Comparison of ENCODE assay signal across 8 mouse cellular contexts in the genomic region with DNA sequence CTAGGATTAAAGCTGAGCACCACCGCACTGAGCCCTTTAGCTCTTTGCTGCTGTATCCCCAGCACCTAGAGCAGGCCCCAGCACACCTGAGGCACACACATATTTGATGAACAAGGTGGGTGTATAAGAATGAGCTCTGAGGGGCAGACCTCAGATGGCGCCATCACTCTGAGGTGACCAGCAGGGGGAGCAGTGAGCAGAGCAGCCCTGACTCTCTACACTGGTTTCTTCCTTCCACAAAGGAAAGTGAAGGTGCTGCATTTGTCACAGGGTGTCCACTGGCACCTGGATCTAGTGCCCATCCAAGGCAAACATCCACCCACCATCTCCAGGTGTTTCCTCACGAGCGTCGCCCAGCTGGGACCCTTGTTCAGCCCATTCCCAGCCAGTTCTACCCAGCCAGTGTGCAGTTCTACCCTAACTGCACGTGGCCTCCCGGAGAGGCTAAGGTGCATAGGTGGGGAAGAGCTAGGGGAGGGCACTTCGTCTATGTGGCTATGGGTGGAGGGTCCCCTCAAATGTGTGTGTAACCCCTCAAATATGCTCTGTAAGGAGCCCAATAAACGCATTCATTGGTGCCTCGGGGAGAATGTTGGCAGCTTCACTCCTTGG. TPM values are rescaled to one million over a fixed set of nuclear protein-coding genes. Genes with fewer than 3 reads are reported as not detected.
A peak's percentile ranks its signal among the peaks of the same experiment; 100 is the strongest.
DNase-seq lines count a peak whose midpoint lies in the region; ATAC-seq and TF ChIP-seq lines count a peak whose summit lies in the region.

No protein-coding gene starts in this region.

- no peaks in the 10 kb centered on the region for H3K9me3 ChIP-seq in G1E (replicated peaks)
- no peaks in the 10 kb centered on the region for H3K9me3 ChIP-seq in limb, embryonic 13.5 days
- no peaks in the 10 kb centered on the region for H3K9me3 ChIP-seq in neural tube, embryonic 11.5 days (ENCODE audit: control insufficient read depth, low read length)

- H3K36me3 ChIP-seq in kidney, adult 2 months (ENCODE audit: control insufficient read depth, insufficient read depth, low read length): no peaks in the 10 kb centered on the region
- H3K36me3 ChIP-seq in G1E (replicated peaks): no peaks in the 10 kb centered on the region
- H3K36me3 ChIP-seq in limb, embryonic 13.5 days: no peaks in the 10 kb centered on the region
- no peaks in the 10 kb centered on the region for H3K36me3 ChIP-seq in neural tube, embryonic 11.5 days (ENCODE audit: control insufficient read depth, insufficient read depth, low read length)

- no peak overlapping the region for H3K4me3 ChIP-seq in kidney, adult 2 months (ENCODE audit: insufficient read depth, low read depth, low read length)
- no peak overlapping the region for H3K4me3 ChIP-seq in G1E (ENCODE audit: low read depth, low read length)
- no peak overlapping the region for H3K4me3 ChIP-seq in cortical plate, adult 2 months (ENCODE audit: insufficient read depth, low read length)
- no peak overlapping the region for H3K4me3 ChIP-seq in limb, embryonic 13.5 days
- no peak overlapping the region for H3K4me3 ChIP-seq in neural tube, embryonic 11.5 days (ENCODE audit: low read depth, low read length)

- TF ChIP-seq POLR2A in kidney, adult 2 months (IDR thresholded peaks at IDR 0.05; ENCODE audit: low read depth, low read length): no peak
- TF ChIP-seq POLR2A in cortical plate, adult 2 months (IDR thresholded peaks at IDR 0.05; ENCODE audit: extremely low read depth, insufficient read depth, low read length): no peak

- H3K9ac ChIP-seq in limb, embryonic 13.5 days: no peak overlapping the region
- no peak overlapping the region for H3K9ac ChIP-seq in neural tube, embryonic 11.5 days (ENCODE audit: low read length)

- no peak overlapping the region for H3K27ac ChIP-seq in kidney, adult 2 months (ENCODE audit: insufficient read depth, low read depth, low read length)
- H3K27ac ChIP-seq in cortical plate, adult 2 months (ENCODE audit: insufficient read depth, low read length): no peak overlapping the region
- no peak overlapping the region for H3K27ac ChIP-seq in limb, embryonic 13.5 days
- H3K27ac ChIP-seq in neural tube, embryonic 11.5 days (ENCODE audit: low read depth, low read length): no peak overlapping the region

- peak; percentile 53 for DNase-seq in kidney, adult 2 months
- DNase-seq in kidney, adult 8-10 months: no peak
- peak; percentile 38 for DNase-seq in G1E (ENCODE audit: low spot score)
- peak; percentile 76 for DNase-seq in heart, postnatal 4 days
- peak; percentile 72 for DNase-seq in neural tube, embryonic 11.5 days (ENCODE audit: low spot score)
- DNase-seq in right cerebral cortex, postnatal 36 days (ENCODE audit: low spot score in 2 of 2): no peak

- no peak overlapping the region for H3K4me2 ChIP-seq in limb, embryonic 13.5 days (replicated peaks)
- no peak overlapping the region for H3K4me2 ChIP-seq in neural tube, embryonic 11.5 days (ENCODE audit: low read depth)

- no peaks in the 10 kb centered on the region for H3K27me3 ChIP-seq in kidney, adult 2 months (replicated peaks; ENCODE audit: control insufficient read depth, insufficient read depth, low read length)
- H3K27me3 ChIP-seq in G1E (ENCODE audit: insufficient read depth, low read length): peaks cover 33% of the 10 kb centered on the region
- H3K27me3 ChIP-seq in limb, embryonic 13.5 days: no peaks in the 10 kb centered on the region
- no peaks in the 10 kb centered on the region for H3K27me3 ChIP-seq in neural tube, embryonic 11.5 days (ENCODE audit: control insufficient read depth, insufficient read depth, low read length)

- ATAC-seq in G1E (ENCODE audit: extremely low read depth, insufficient number of reproducible peaks, low FRiP score, poor library complexity, severe bottlenecking): no peak
- ATAC-seq in limb, embryonic 13.5 days (ENCODE audit: low FRiP score, low read depth): peak; percentile 30; the same call in 1 of the 2 replicates
- peak; percentile 45; the same call in 1 of the 2 replicates for ATAC-seq in neural tube, embryonic 11.5 days (ENCODE audit: insufficient read depth, low FRiP score, low TSS enrichment)

- WGBS in kidney, adult 2 months: 44% methylated on average over 10 of the region's 10 CpGs
- WGBS in limb, embryonic 13.5 days: 48% methylated on average over 10 of the region's 10 CpGs
- WGBS in neural tube, embryonic 11.5 days: 42% methylated on average over 10 of the region's 10 CpGs

- H3K4me1 ChIP-seq in kidney, adult 2 months (ENCODE audit: control insufficient read depth, insufficient read depth, low read length): no peaks in the 10 kb centered on the region
- peaks cover 9% of the 10 kb centered on the region; the same call in 1 of the 2 replicates for H3K4me1 ChIP-seq in G1E (ENCODE audit: insufficient read depth, low read depth, low read length)
- H3K4me1 ChIP-seq in cortical plate, adult 2 months (ENCODE audit: control insufficient read depth, insufficient read depth, low read length): no peaks in the 10 kb centered on the region
- H3K4me1 ChIP-seq in limb, embryonic 13.5 days: no peaks in the 10 kb centered on the region
- H3K4me1 ChIP-seq in neural tube, embryonic 11.5 days (ENCODE audit: control insufficient read depth, insufficient read depth, low read length): no peaks in the 10 kb centered on the region

- peak; percentile 85 for TF ChIP-seq CTCF in kidney, adult 2 months (conservative IDR thresholded peaks at IDR 0.05; ENCODE audit: insufficient read depth, insufficient read length, low read depth, low read length)
- peak; percentile 93 for TF ChIP-seq CTCF in G1E (IDR thresholded peaks at IDR 0.05; ENCODE audit: low read depth, low read length)
- TF ChIP-seq CTCF in cortical plate, adult 2 months (IDR thresholded peaks at IDR 0.05; ENCODE audit: extremely low read depth, insufficient read depth, low read length): peak; percentile 71

RNA-seq across cellular contexts. Expression of a gene that starts 12.1 kb away (rescaled TPM):
- polyA plus RNA-seq in kidney, adult 2 months (2012; rRNA removed): 10.2 and 13.2 TPM in 2 replicates
- total RNA-seq in G1E (2014; fragmentation: Nextera tagmentation) (13.7 TPM in 2 replicates), G1E (2017) (2.9 and 3.3 TPM in 2 replicates)
- 4.7 and 6.1 TPM in 2 replicates for polyA plus RNA-seq in G1E (2012)
- 709 and 713 TPM in 2 replicates for polyA plus RNA-seq in cortical plate, adult 2 months (2012; rRNA removed)
- 10 to 100 TPM; 34.8 to 39.6 TPM for total RNA-seq in heart, postnatal 4 days (2021)
- polyA plus RNA-seq in limb, embryonic 13.5 days (2015; fragmentation: Nextera tagmentation; extraction: Ambion mirVana): 20.8 and 20.9 TPM in 2 replicates
- polyA plus RNA-seq in neural tube, embryonic 11.5 days (2014; fragmentation: Nextera tagmentation; extraction: Ambion mirVana): 74.0 and 89.9 TPM in 2 replicates

RNA-seq across cellular contexts. Expression of a gene that starts 16.8 kb away (rescaled TPM):
- polyA plus RNA-seq in kidney, adult 2 months (2012; rRNA removed): 32.3 and 33.4 TPM in 2 replicates
- total RNA-seq in G1E (2014; fragmentation: Nextera tagmentation) (0.53 and 1.2 TPM in 2 replicates), G1E (2017) (20.2 and 20.7 TPM in 2 replicates)
- 1.5 and 1.9 TPM in 2 replicates for polyA plus RNA-seq in G1E (2012)
- polyA plus RNA-seq in cortical plate, adult 2 months (2012; rRNA removed): 27.1 and 29.0 TPM in 2 replicates
- total RNA-seq in heart, postnatal 4 days (2021): 10 to 100 TPM; 45.4 to 46.0 TPM
- polyA plus RNA-seq in limb, embryonic 13.5 days (2015; fragmentation: Nextera tagmentation; extraction: Ambion mirVana): 48.5 and 55.8 TPM in 2 replicates
- 17.0 and 17.2 TPM in 2 replicates for polyA plus RNA-seq in neural tube, embryonic 11.5 days (2014; fragmentation: Nextera tagmentation; extraction: Ambion mirVana)

Comparison
In these comparisons a context has a peak if more than half of its experiments do, and no peak if none do; other contexts are left out.
1. DNase-seq: peak in kidney, adult 2 months (single experiment), G1E (single experiment), heart, postnatal 4 days (single experiment) and neural tube, embryonic 11.5 days (single experiment); none in kidney, adult 8-10 months (0 of 2) and right cerebral cortex, postnatal 36 days (0 of 2).
2. Peak in every context shown above with its lines, with median percentiles within 50 percentile points of each other: CTCF ChIP-seq.